Mouse (Mus musculus) G1E (cell line): Measurements from ENCODE around the gene Sgf29.

Source experiments
- CTCF ChIP-seq: IDR thresholded peaks from 2 replicates; pipeline ENCODE4 v1.5.1; 2012; ENCODE audit warnings: low read depth, low read length, inconsistent platforms, mixed read lengths
- GATA1 ChIP-seq: IDR thresholded peaks from 2 replicates; pipeline ENCODE4 v1.6.1; 2012; ENCODE audit warnings: borderline replicate concordance, low read length, inconsistent platforms, mixed read lengths
- GATA2 ChIP-seq: IDR thresholded peaks from 2 replicates; pipeline ENCODE4 v1.6.1; 2012; ENCODE audit warnings: low read depth, low read length, inconsistent platforms, borderline replicate concordance
- TAL1 ChIP-seq: conservative IDR thresholded peaks from 2 replicates; pipeline ENCODE4 v1.6.1; 2012; ENCODE audit warnings: low read depth, low read length, inconsistent platforms, mixed read lengths

GRCm38 (mm10) chr7:126659771-126660170 lies 10.7 kb downstream of the Sgf29 start:
- TF ChIP-seq CTCF (no peak), GATA2 (no peak), TAL1 (no peak), GATA1 (no peak)
